Mouse (Mus musculus) common myeloid progenitor, adult 5-6 weeks (primary cell): ENCODE data around the gene Patz1. TPM values are rescaled to one million over a fixed set of nuclear protein-coding genes. Genes with fewer than 3 reads are reported as not detected.

ENCODE experiments used
- ATAC-seq: replicated peaks from 2 replicates; pipeline ENCODE4 v1.8.0; 2016; ENCODE audit warnings: low read depth, mild to moderate bottlenecking, moderate TSS enrichment, inconsistent platforms; ENCODE audit not compliant: poor library complexity, severe bottlenecking
- total RNA-seq: library from RNA; stranded (forward); fragments of 200-1000, 187-1606 nt; gene quantifications from 2 replicates; pipeline ENCODE4 v1.2.3, GENCODE M21; 2017

The Patz1 gene
- total RNA-seq = 67.6 and 72.7 TPM in 2 replicates

DNA sequence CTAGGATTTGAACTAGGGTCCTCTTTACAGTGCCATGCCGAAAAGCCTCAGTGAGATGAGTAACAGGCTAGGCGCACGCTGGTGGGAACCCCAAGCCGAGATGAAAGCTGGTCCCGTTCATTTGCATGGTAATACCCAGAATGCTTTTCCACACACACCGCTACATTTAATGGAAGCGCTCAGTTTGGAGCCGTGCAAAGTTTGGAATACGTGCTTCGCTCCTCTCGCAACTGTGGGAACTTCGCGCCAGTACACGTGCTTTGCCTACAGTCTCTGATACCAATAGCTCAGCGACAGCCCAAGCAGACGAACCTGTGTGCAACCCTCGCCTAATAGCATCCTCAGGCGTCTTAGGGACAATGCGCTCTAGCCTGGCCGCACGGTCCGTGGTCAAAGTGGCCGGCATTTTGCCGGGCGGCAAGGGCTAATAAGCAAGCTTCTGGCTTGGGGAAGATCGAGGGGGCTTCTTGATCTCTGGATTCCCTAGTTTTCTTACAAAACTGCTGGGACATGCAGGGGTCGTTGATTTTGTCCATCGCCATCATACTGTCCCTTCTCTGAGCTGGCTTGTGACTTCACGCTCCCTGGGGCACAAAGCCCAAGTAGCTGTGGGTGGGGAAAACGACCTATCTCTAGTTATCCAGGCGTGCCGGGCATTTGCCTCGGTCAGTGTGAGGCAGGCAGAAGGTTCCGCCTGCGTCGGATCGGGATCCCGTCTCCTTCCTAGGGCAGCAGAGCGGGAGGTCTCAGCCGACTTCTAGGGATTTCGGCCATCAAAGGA is at the start of gene Patz1:
Patz1 (plus strand) TSS at position 354 of the 781 bp plus-strand sequence.
- peak; percentile 15 for ATAC-seq

DNA sequence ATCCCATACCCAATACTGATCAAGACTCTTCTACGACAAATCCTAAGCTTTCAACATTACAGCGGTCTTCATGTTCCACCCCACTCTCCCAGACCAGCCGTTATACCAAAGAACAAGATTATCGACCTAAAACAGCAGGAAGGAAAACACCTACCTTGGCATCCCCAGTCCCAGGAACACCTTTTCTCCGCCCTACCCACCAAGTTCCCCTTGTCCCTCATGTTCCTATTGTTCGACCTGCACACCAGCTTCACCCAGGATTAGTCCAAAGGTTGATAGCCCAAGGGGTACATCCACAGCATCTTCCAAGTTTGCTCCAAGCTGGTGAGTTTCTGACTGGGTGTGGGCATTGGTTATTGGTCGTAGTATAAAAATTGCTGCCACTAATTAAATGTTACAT is 46.3 kb upstream of the Patz1 start:
- no peak for ATAC-seq

- no peak for ATAC-seq
These were observed 44.9 kb upstream of the Patz1 start for GRCm38 (mm10) chr11:3243771-3244170.

- ATAC-seq = no peak
These were observed 41.3 kb upstream of the Patz1 start for GRCm38 (mm10) chr11:3247387-3247786.

DNA sequence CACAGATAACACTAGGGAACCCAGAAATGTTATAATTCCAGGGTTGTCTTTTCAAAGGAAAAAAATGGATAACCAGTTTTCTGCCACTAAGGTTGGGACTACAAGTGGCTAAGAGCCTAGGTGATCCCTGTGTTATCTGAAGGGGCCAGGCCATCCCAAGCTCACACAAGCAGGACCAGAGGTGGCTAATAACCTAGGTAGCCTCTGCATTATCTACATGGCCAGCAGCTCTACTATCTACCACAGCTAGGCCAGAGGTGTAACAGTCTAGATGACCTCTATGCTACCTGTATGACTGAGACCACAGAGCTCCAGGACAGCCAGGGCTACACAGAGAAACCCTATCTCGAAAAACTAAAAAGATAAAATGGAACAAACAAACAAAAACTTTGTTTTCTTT is 29.1 kb upstream of the Patz1 start:
- no peak for ATAC-seq

DNA sequence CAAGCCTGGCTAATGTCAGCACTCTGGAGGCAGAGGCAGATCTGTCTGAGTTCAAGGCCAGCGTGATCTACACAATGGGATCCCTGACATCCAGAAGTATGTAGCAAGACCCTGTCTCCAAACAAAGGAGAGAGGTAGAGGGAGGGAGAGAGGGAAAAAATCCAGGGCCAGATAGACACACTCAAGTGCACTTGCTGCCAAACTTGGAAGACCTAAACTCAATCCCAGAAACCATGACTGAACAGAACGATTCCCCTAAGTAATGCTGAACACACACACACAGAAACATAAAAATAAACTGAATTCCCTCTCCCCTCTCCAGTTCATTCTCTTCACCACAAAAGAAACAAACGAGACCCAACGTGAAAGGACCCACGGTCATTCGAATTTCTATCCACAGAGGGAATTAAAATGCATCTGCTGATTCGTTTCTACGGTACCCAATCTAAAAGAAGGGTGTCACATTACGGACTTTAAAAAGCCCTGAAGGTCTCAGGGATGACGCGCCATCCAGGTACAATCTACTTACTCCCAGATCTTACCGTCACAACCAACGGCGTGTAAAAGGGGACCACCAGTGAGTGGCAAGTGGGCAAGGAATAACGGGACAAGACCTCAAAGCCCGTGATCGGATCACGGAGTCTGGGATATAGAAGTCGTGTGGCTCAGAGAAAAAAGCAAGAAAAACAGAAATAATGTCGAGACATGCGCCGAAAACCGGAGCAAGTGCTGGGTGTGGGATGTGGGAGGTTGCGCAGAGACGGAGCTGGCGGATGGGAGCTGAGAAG is 23.2 kb upstream of the Patz1 start:
- no peak for ATAC-seq

GRCm38 (mm10) chr11:3266079-3266685 is 22.5 kb upstream of the Patz1 start, which contains the start of gene Drg1:
Drg1 (minus strand) TSS chr11:3266415.
- ATAC-seq = peak; percentile 97

- no peak for ATAC-seq
These were observed 21.5 kb upstream of the Patz1 start for GRCm38 (mm10) chr11:3267133-3267532.

DNA sequence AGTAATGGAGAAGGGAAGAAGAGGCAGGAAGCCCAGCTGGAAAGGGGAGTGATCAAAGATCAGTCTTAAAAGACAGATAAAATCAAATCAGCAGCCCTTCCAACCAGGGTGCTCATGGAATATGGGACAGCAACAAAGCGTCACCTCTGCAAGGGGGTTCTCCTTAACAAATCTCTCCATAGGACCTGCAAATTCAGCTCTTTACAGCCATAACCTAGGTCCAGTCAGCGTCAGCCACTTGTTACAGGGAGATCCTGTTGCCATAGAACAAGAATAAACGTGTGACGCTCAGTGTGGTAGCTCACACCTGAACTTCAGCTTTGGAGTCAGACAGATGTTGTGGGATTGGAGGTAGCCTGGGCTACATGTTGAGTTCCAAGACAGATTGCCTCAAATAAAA is 19.4 kb upstream of the Patz1 start:
- no peak for ATAC-seq

GRCm38 (mm10) chr11:3278351-3278750 is 10.3 kb upstream of the Patz1 start:
- no peak for ATAC-seq

GRCm38 (mm10) chr11:3279729-3280128 is 8.9 kb upstream of the Patz1 start:
- peak; percentile 56 for ATAC-seq

DNA sequence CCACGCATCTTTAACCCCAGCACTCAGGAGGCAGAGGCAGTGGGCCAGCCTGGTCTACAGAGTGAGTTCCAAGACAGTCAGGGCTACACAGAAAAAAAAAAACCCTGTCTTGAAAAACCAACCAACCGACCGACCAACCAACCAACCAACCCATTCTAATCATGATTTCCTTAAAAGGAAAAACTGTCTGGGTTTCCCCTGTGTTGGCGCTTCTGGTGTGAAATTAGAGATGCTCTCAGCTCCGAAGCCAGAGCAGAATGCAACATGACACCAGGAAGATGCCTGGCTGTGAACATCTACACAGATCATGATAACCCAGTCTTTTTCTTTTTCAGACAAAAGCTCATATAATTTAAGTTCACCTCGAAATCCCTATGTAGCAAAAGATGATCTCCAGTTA is 5.8 kb upstream of the Patz1 start:
- no peak for ATAC-seq

DNA sequence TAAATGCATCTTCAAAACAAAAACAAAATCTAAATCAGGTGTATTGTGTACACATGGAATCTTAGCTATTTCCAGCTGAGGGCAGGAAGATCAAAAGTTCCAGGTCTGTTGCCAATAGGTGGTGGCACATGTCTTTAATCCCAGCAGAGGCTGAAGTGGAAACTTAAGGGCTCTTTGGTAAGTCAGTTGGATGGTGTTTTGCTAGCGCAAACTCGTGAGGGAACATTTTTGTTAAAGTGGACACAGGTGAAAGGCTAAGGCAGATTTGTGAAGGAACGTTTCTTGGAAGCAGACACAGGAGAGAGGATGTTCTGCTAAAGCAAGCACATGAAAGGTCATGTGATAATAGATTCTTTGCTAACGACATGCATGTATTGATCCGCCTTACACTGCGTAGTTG is 5.0 kb upstream of the Patz1 start:
- no peak for ATAC-seq

- no peak for ATAC-seq
These were observed 2.7 kb upstream of the Patz1 start for GRCm38 (mm10) chr11:3285940-3286339.

GRCm38 (mm10) chr11:3287131-3287530 is 1.5 kb upstream of the Patz1 start:
- no peak for ATAC-seq

DNA sequence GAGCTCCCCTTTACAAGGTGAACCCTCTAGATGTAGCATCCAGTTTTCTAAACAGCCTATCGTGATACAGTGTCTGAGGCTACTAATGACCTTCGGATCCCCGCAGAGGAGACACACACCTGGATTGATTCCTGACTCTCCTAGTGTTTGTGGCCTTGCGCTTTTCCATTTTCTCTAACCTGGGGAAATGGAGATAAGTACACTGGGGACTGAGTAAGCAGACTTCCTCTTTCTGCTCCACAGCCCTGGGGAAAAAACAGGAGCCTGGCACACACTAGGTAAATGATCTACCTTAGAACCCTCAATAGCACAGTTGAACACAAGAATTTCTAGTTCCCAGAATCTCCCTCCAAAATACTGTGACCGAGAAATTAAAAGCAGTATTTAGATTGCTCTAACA is 753 bp upstream of the Patz1 start:
- no peak for ATAC-seq

DNA sequence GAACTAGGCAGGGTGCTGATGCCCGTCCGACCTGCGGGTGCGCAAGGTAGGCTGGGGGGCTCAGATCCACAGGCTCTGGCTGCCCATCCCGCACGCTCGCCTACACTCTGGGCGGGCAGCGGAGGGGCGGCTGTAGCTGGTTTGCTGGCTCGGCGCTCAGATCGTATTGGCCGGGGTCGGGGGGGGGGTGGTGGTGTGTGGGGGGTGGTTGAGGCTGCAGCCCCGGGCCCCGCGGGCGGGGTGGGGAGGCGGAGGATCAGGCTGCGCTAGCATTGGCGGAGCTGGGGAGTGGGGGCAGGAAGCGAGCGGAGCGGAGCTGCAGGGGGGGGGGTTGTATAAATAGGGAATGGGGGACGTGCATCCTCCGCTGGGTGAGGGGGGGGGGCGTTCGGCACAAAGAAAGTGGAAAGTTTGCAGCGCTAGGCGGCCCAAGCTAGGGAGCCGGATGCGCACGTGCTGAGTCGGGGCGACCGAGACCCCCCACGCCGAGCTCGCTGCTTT is 678 bp downstream of the Patz1 start:
- peak; percentile 30 for ATAC-seq

DNA sequence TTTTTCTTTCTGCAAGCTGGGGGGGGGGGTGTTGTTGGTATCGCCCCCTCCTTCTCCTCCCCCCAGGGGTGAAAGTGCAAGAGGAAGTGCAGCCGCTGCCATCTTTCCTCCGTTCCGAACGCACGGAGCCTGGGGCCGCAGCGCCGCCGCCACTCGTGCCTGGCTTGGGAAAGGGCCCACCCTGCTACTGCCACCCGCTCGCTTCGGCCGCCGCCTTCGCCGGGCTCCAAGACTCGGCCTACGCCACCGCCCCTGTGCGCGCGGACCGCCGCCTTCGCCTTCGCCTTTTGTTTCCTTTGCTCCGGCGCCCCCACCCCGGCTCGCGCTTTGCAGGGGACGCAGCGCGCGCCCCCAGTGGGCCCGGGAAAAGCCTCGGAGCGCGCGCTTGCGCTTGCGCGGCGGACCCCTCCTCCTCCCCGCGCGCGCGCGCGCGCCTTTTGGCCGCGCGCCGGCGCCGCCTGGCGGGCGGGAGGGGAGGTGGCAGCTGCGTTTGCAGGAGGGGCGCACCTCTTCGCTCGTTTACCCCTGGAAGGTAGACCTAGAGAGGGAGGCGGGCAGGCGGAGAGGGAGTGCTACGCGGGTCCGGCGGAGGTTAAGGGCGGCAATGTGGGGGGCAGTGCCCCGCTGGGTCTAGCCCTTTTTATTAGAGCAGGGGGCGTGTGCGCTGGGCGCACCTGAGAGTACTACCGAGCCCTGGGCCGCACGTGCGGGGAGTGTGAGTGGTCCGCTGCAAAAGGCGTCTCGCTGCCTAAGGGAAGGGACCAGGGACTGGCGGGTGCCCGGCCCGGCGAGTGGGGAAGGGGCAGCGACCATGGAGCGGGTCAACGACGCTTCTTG is 1.3 kb downstream of the Patz1 start:
- peak; percentile 19 for ATAC-seq

GRCm38 (mm10) chr11:3290640-3291310 is 2.1 kb downstream of the Patz1 start:
- ATAC-seq = no peak
